Mouse (Mus musculus) intestine, postnatal 0 days (tissue): ENCODE measurements around the gene D330020A13Rik. TPM values are rescaled to one million over a fixed set of nuclear protein-coding genes. Genes with fewer than 3 reads are reported as not detected.

Source experiments
- ATAC-seq: fragments of 200-750 bp; cut with Nextera tagmentation; 2 replicates; pipeline ENCODE4 v1.8.0; 2017; ENCODE audit warnings: mild to moderate bottlenecking, moderate TSS enrichment, moderate library complexity
- H3K27ac ChIP-seq: fragments of 300-500 bp; sonication (generic); 2 replicates; pipeline ENCODE4 v1.5.1; 2014; ENCODE audit warnings: mild to moderate bottlenecking, low read depth, low read length, moderate library complexity
- H3K27me3 ChIP-seq: fragments of 300-500 bp; sonication (generic); replicated peaks from 2 replicates; pipeline ENCODE4 v1.6.1; 2014; ENCODE audit warnings: low read length, mixed read lengths; ENCODE audit not compliant: control insufficient read depth, insufficient read depth
- H3K36me3 ChIP-seq: fragments of 300-500 bp; sonication (generic); 2 replicates; pipeline ENCODE4 v1.6.1; 2014; ENCODE audit warnings: mild to moderate bottlenecking, moderate library complexity; ENCODE audit not compliant: control insufficient read depth, insufficient read depth
- H3K4me1 ChIP-seq: fragments of 300-500 bp; sonication (generic); replicated peaks from 2 replicates; pipeline ENCODE4 v1.6.1; 2014; ENCODE audit warnings: antibody characterized with exemption, low read length, mixed read lengths; ENCODE audit not compliant: control insufficient read depth, insufficient read depth
- H3K4me2 ChIP-seq: fragments of 300-500 bp; sonication (generic); replicated peaks from 2 replicates; pipeline ENCODE4 v1.6.1; 2014; ENCODE audit warnings: low read depth, mild to moderate bottlenecking, moderate library complexity
- H3K4me3 ChIP-seq: fragments of 300-500 bp; sonication (generic); 2 replicates; pipeline ENCODE4 v1.5.1; 2014; ENCODE audit warnings: low read depth, low read length
- H3K9ac ChIP-seq: fragments of 300-500 bp; sonication (generic); 2 replicates; pipeline ENCODE4 v1.6.1; 2014; ENCODE audit warnings: mild to moderate bottlenecking, low read depth, low read length
- H3K9me3 ChIP-seq: fragments of 300-500 bp; sonication (generic); 2 replicates; pipeline ENCODE4 v1.6.1; 2016; ENCODE audit warnings: mixed run types; ENCODE audit not compliant: control insufficient read depth
- CTCF ChIP-seq: sonication (generic); IDR thresholded peaks from 2 replicates; pipeline ENCODE4 v1.5.1; 2016; ENCODE audit warnings: low read depth, mild to moderate bottlenecking, control low read depth, antibody characterized with exemption, moderate library complexity
- WGBS: fragments of 180-500 bp; shearing (Covaris S2); extraction: QIAGEN DNeasy Blood & Tissue Kit; methylation state at CpG from one replicate; pipeline ENCODE4 v1.1.7; 2014; 5-methylcytosine and 5-hydroxymethylcytosine counted together
- polyA plus RNA-seq: library from polyadenylated mRNA; unstranded; fragments of >200 nt; fragmentation: Nextera tagmentation; extraction: Ambion mirVana; gene quantifications from 2 replicates; pipeline ENCODE4 v1.2.1, GENCODE M21; 2015

Gene D330020A13Rik
- 0.18 and 0.34 TPM in 2 replicates for polyA plus RNA-seq

- ATAC-seq = peak; percentile 79
- Histone ChIP-seq H3K27me3 (no peaks in the 10 kb centered on the region), H3K27ac (no peak within 1 kb of the TSS), H3K4me3 (peak within 1 kb of the TSS; percentile 71), H3K4me1 (no peaks in the 10 kb centered on the region), H3K9me3 (no peaks in the 10 kb centered on the region), H3K4me2 (peak within 1 kb of the TSS; percentile 98), H3K9ac (peak within 1 kb of the TSS; percentile 59), H3K36me3 (no peaks in the 10 kb centered on the region)
- 1% methylated on average over 73 of the region's 79 CpGs for WGBS
- no peak for TF ChIP-seq CTCF
Measured at GRCm38 (mm10) chr6:120294056-120294784, at the start of gene D330020A13Rik, which contains the start of gene B4galnt3. TSS of gene D330020A13Rik (plus strand) at chr6:120294364. TSS of gene B4galnt3 (minus strand) at chr6:120294559.

GRCm38 (mm10) chr6:120246676-120247075 is 47.5 kb upstream of the D330020A13Rik start:
- no peak for ATAC-seq
- 84% methylated on average over 5 of the region's 5 CpGs for WGBS
- Histone ChIP-seq H3K9me3 (no peaks in the 10 kb centered on the region), H3K4me3 (no peak overlapping the region), H3K27ac (no peak overlapping the region), H3K36me3 (no peaks in the 10 kb centered on the region), H3K27me3 (no peaks in the 10 kb centered on the region), H3K4me1 (peaks cover 3% of the 10 kb centered on the region; the same call in 1 of the 2 replicates), H3K4me2 (no peak overlapping the region), H3K9ac (no peak overlapping the region)
- TF ChIP-seq CTCF = no peak

- no peak for TF ChIP-seq CTCF
- peaks cover 3% of the 10 kb centered on the region; the same call in 1 of the 2 replicates for H3K4me1 ChIP-seq
- H3K4me3 ChIP-seq = no peak overlapping the region
- H3K4me2 ChIP-seq = no peak overlapping the region
- no peak overlapping the region for H3K9ac ChIP-seq
- no peaks in the 10 kb centered on the region for H3K9me3 ChIP-seq
- no peaks in the 10 kb centered on the region for H3K27me3 ChIP-seq
- 70% methylated on average over 5 of the region's 5 CpGs for WGBS
- no peak overlapping the region for H3K27ac ChIP-seq
- ATAC-seq = no peak
- H3K36me3 ChIP-seq = no peaks in the 10 kb centered on the region
Measured at GRCm38 (mm10) chr6:120249831-120250230, 44.3 kb upstream of the D330020A13Rik start.

- ATAC-seq = peak; percentile 91
- H3K4me1 ChIP-seq = peaks cover 3% of the 10 kb centered on the region; the same call in 1 of the 2 replicates
Measured at GRCm38 (mm10) chr6:120251010-120251409, 43.2 kb upstream of the D330020A13Rik start.

GRCm38 (mm10) chr6:120252741-120253140 is 41.4 kb upstream of the D330020A13Rik start:
- Histone ChIP-seq H3K27ac (no peak overlapping the region), H3K4me1 (peaks cover 3% of the 10 kb centered on the region; the same call in 1 of the 2 replicates), H3K27me3 (no peaks in the 10 kb centered on the region), H3K9me3 (no peaks in the 10 kb centered on the region), H3K4me3 (no peak overlapping the region), H3K9ac (no peak overlapping the region), H3K4me2 (no peak overlapping the region), H3K36me3 (no peaks in the 10 kb centered on the region)
- WGBS = 52% methylated on average over 2 of the region's 2 CpGs
- ATAC-seq = no peak
- TF ChIP-seq CTCF = no peak

More at GRCm38 (mm10) chr6:120251010-120251409, 43.2 kb upstream of the D330020A13Rik start:
- TF ChIP-seq CTCF = no peak
- Histone ChIP-seq H3K9me3 (no peaks in the 10 kb centered on the region), H3K4me3 (no peak overlapping the region), H3K27ac (peak overlapping the region; percentile 35; the same call in 1 of the 2 replicates), H3K4me2 (no peak overlapping the region), H3K36me3 (no peaks in the 10 kb centered on the region), H3K27me3 (no peaks in the 10 kb centered on the region), H3K9ac (no peak overlapping the region)
- WGBS = 41% methylated on average over 7 of the region's 7 CpGs

GRCm38 (mm10) chr6:120254640-120255039 is 39.5 kb upstream of the D330020A13Rik start:
- TF ChIP-seq CTCF = peak; percentile 26
- H3K27ac ChIP-seq = peak overlapping the region; percentile 21; the same call in 1 of the 2 replicates
- H3K9me3 ChIP-seq = no peaks in the 10 kb centered on the region
- peaks cover 3% of the 10 kb centered on the region; the same call in 1 of the 2 replicates for H3K4me1 ChIP-seq
- peak; percentile 12; the same call in 1 of the 2 replicates for ATAC-seq
- no peaks in the 10 kb centered on the region for H3K36me3 ChIP-seq
- H3K4me2 ChIP-seq = peak overlapping the region; percentile 21; the same call in 1 of the 2 replicates
- H3K4me3 ChIP-seq = no peak overlapping the region
- no peak overlapping the region for H3K9ac ChIP-seq
- WGBS = 37% methylated on average over 4 of the region's 4 CpGs
- H3K27me3 ChIP-seq = no peaks in the 10 kb centered on the region
